Mouse (Mus musculus): ENCODE results near the gene Zfand2b.

The Zfand2b gene

DNA sequence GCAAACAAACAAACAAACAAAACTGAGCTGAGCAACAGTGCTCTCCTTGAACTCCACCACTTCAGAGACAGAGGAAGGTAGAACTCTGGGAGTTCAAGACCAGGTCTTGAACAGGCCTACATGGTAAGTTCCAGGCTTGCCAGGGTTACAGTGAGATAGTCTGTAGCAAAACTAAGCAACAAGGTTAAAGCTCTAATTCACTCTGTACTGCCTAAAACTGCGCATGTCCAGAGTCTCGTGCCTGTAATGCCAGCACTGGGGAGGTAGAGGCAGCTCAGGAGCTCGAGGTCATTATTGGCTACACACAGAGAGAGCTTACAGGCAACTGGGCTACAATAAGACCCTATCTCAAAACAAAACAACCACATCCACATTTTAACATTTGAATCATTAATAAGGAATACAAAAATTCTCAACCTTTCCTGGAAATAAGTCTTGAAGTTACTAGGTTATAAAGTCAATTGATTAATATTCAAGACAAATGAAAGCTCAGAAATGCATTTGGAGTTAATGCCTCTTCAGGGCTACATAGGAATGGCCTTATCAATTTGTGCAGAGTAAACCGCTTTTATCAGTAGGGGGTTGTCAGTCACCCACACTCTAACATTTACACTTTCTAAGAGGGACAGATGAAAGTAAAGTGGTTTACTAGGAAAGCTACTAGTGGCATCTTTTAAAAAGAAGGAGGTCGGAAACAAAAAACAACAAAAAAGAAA lies 8.7 kb upstream of the Zfand2b start:
- no peak for DNase-seq (ENCODE audit: low read depth, low spot score)

DNA sequence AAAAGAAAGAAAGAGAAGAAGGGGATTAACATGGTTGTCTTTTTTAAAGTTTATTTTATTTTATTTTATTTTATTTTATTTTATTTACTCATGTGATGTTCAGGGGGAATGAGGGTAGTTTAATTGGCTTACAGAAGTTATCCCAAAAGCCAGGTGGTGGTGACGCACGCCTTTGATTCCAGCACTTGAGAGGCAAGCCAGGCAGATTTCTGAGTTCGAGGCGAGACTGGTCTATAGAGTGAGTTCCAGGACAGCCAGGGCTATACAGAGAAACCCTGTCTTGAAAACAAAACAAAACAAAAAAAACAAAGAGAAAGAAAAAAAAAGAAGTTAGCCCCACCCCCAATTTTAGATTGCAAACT lies 8.2 kb upstream of the Zfand2b start:
- no peak for DNase-seq (ENCODE audit: low read depth, low spot score)

DNA sequence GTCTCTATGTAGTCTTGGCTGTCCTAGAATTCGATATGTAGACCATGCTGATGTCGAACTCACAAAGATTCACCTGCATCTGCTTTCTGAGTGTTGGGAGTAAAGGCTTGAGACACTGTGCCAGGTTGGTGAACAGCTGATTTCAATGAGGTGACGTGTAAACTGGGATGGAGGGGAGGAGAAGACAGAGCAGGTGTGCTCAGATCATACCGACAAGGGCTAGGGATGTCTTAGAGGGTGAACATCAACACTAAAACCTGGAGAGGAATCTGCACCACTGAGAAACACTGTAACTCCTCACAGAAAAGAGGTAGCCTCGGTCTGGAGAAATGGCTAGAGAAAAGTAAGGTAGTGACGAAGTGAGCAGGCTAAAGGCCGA lies 364 bp upstream of the Zfand2b start:
- DNase-seq (ENCODE audit: low read depth, low spot score), result no peak

- peak; percentile 69 for DNase-seq (ENCODE audit: low read depth, low spot score)
Measured at GRCm38 (mm10) chr1:75179334-75180104, 11.1 kb downstream of the Zfand2b start.

DNA sequence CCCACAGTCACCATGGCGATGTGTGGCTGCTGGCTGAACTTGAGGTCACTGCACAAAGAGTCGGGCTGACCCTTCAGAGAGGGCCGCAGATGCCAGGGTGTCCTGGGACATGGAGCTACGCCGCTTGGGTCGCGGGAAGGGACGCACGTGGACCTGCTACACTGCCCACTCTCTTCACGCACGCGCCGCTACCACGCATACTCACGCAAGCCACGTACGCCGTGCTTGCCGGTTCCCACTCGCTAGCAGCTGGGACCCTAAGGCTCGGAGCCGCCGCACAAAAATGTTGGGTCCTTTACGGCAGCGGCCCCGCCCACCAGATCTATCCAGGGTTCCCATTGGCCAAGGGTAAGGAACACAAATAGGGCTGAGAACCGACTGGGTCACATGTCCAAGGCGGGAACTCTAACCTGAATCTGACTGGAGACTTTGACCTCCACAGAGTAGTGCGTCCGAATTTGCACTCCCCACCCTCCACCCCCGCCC lies 11.7 kb downstream of the Zfand2b start, which contains the start of gene Abcb6:
Abcb6 (minus strand) TSS at position 288 of the 486 bp plus-strand sequence.
- peak; percentile 97 for DNase-seq (ENCODE audit: low read depth, low spot score)

- DNase-seq (ENCODE audit: low read depth, low spot score), result no peak
Measured at GRCm38 (mm10) chr1:75180741-75181140, 12.3 kb downstream of the Zfand2b start.

- no peak for DNase-seq (ENCODE audit: low read depth, low spot score)
Measured at GRCm38 (mm10) chr1:75181377-75181870, 13.0 kb downstream of the Zfand2b start.

DNA sequence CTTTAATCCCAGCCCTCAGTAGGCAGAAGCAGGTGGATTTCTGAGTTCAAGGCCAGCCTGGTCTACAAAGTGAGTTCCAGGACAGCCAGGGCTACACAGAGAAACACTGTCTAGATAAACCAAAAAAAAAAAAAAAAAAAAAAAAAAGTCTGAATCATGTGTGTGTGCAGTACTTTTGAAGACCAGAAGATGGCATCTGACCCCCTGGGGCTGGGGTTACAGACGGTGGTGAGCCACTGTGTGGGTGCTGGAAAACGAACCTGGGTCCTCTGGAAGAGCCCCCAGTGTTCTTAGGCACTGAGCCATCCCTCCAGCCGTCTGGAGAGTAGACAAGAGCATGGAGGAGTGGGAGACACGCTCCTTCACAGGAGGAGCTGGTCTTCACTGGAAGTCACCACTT lies 13.7 kb downstream of the Zfand2b start:
- peak; percentile 43 for DNase-seq (ENCODE audit: low read depth, low spot score)

DNA sequence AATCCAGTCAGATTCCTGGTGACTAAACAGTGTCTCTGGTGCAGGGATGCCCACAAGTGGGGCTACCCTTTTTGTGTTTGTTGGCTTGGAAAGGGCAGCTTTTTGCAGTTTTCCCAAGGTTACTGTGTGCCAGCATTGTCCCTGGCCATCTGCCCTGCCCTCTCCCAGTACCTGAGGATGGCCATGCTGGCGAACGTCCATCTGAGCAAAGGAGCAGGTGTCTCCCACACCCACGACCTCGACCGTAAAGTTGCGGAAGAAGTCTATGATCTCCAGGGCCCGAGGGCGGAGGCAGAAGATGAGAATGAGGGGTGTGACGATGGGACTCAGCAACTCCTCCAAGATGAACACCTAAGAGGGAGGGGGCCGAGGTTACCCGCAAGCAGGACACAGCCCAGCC lies 17.0 kb downstream of the Zfand2b start:
- DNase-seq (ENCODE audit: low read depth, low spot score), result no peak

DNA sequence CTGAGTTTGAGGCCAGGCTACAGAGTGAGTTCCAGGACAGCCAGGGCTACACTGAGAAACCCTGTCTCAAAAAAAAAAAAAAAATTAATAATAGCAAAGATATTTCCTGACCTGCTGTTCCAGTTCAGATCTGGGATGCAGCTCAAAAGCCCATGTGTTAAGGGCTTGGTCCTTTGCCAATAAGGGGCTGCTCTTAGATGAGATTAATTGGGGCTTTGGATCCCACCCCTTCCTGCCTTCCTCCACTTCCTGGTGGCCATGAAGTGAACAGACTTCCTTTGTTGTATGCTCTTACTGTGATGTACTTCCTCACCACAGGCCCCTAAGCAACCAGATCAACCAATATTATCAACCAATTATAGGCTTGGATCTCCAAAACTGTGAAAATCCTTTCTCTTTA lies 18.7 kb downstream of the Zfand2b start:
- DNase-seq (ENCODE audit: low read depth, low spot score), result no peak

GRCm38 (mm10) chr1:75187914-75188483 lies 19.6 kb downstream of the Zfand2b start:
- no peak for DNase-seq (ENCODE audit: low read depth, low spot score)

DNA sequence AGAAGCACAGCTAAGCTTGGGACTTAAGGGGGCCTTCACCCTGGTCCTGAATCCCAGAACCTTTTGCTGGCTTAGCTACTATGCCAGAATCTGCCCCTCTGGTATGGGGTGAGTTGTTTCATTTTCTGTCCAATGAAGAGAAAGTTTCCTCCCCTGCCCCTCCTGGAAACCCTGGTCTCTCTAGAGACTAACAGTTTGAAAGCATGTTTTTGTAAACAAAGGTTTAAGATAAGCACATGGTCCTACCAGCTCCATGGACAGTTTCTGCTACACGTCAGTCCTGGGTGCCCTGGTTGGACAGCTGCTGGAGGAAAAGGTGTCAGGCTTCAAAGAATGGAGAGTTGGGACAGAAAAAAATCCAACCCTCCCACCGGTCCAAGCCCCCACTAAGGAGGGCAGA lies 22.1 kb downstream of the Zfand2b start:
- DNase-seq (ENCODE audit: low read depth, low spot score), result no peak

GRCm38 (mm10) chr1:75191258-75191621 lies 22.8 kb downstream of the Zfand2b start:
- DNase-seq (ENCODE audit: low read depth, low spot score), result no peak

DNA sequence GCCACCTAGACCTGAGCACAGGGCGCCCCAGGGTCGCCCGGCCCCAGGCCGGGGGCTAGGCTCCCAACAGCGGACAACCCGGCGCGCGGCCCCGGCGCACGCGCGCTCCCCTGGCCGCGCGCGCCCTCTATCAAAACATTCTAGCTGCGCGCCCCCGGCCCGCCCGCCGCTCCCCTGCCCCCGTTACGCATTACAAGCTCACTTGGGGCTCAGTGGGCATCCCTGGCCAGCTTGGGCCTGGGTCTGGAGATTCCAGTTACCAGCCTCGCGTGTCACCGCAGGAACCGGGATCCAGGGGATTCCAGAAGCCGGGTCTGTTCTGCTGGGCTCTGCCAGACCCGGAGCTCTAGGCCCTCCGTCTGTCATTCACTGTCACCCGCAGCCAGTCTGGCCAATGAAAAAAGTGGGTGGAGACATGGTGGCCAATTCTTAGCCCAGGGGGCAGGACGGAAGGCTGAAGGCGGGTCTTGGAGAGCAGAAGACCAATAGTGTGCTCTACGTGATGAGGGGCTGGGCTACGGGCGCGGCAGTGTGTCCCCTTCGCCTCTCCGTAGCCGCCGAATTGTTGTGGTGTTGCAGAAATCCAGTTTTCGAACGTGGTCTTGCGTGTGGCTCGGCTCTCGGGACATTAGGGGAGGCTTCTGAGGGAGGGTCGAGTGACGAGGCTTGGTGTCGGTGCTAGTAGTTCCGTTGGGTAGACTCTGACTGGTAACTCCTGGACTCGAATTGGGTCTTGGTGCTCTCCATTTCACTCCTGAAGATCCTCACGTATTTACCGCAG lies 23.4 kb downstream of the Zfand2b start, which contains the start of the genes Ankzf1 and Atg9a:
Ankzf1 (plus strand) TSS at position 530 of the 781 bp plus-strand sequence.
Atg9a (minus strand) TSS at position 575 of the 781 bp plus-strand sequence.
- DNase-seq (ENCODE audit: low read depth, low spot score), result peak; percentile 99

DNA sequence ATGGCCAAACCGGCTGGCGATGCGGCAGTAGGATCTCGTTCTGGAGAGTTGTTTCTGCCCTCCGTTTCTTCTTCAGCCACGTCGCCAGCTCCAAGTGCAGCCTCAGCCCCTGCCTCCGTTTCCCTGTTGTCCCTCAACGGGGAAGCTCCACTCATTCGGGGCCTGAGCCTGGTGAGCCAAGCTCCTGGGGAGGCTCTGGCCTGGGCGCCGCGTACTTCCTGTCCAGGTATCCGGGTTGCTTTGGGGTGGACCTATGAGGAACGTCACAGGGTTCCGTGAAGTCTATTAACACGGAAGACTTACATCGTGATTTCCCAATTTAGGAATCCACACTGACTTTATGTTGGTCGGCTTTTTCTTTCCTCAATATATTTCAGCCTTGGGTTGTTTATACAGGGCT lies 24.0 kb downstream of the Zfand2b start:
- DNase-seq (ENCODE audit: low read depth, low spot score), result no peak

- DNase-seq (ENCODE audit: low read depth, low spot score), result no peak
Measured at GRCm38 (mm10) chr1:75201236-75201635, 32.8 kb downstream of the Zfand2b start.

DNA sequence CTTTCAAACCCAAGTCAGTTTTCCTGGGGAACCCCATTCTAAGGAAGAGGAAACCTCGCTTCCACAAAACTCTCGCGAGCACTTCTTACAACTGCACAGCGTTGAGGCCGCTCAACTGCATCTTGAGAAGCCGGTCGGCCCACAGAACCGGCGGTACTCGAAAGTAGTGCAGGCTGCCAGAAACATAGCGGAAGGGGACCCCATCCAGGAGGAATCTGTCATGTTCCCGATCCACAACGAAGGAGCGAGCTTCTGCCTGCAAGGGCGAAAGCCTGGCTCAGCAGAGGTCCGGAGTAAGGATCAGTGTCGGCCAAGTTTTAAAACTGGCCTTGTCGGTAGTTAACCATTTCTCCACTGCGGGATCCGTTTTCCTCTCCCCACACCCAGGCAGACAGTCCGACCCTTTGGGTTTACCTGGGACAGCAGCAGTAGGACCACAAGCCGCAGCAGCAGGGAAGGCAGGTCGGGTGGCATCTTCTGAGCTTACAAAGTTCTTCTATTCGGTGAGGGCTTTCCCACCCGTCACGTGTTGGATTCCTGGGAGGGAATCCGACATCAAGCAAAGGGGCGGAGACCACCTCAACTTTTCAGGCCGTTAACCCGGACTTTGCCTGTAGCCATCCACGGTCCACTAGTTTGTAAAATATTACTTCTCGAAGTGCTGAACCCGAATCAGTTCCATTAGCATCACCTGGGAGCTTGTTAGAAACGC lies 40.7 kb downstream of the Zfand2b start:
- peak; percentile 82 for DNase-seq (ENCODE audit: low read depth, low spot score)

DNA sequence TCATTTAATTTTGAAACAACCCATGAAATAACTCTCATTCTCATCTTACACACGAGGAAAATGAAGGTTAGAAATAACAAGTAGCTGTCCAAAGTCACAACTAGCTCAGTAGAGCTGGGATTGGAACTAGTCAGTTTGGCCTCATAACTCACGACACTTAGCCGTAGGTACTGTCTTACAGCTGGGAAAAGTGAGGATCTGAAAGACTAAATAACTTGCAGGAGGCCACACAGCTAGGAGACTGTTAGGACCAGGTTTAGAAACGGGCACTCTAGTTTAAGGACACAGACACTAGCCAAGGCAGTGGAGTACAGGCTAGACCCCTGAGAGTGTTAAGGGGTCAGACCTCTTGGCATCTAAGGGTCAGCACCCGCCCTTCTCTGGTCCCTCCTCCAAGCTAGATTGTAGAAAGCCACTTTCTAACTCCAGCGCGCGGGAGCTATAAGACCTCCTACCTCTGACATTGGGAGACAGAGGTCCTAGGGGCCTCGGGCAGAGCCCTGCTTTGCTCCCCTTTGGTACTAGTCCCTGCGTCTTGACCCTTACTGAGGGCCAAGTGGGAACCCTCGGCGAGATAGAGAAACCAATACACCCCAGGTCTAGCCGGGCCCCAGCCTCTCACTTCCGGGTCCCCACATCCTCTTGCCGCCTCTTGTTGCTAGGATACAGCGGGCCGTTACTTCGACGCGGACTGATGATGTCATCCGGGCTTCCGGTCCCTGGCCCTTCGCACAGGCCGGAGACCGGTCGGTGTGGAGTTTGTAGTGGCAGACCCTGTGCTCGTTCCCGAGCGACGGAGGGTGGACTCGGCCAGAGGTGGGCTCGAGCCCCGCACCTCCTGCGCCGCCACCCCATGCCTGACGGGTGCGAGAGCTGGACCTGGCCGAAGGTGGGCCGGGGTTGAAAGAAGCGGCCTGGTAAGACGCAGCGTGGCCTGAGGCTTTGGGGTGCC lies 42.0 kb downstream of the Zfand2b start, which contains the start of the genes Glb1l and Stk16:
Glb1l (minus strand) TSS at position 678 of the 952 bp plus-strand sequence.
Stk16 (plus strand) TSS at position 703 of the 952 bp plus-strand sequence.
- DNase-seq (ENCODE audit: low read depth, low spot score), result peak; percentile 95

DNA sequence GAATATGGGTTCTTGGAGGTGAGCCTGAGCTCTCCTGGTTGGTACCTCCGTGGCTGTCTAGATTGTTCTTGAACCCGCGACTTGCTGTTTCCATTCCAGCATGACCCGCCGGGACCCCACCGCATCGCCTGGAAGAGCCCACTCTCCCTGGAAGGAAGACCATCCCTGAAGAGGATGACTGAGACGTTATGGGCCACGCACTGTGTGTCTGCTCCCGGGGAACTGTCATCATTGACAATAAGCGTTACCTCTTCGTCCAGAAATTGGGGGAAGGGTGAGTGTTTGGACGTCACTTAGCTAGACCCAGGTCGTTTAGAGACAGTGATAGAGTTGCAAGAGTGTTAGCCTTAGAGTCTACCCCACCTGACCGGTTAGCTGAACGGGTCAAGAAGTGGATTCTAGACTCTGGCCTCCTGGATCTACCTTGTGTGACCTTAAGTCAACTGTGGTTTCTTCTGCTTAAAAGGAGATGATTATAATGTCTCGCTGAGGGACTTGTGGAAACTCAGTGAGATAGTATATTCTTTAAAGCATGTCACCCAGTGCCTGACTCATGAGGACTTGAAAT lies 42.8 kb downstream of the Zfand2b start:
- no peak for DNase-seq (ENCODE audit: low read depth, low spot score)
